Mouse (Mus musculus) hematopoietic stem cell, adult 5-6 weeks (primary cell): Measurements from ENCODE around the gene Tril. TPM values are rescaled to one million over a fixed set of nuclear protein-coding genes. Genes with fewer than 3 reads are reported as not detected.

Source experiments
- ATAC-seq, 2 experiments: fragments of 125-278 bp in 1 of 2; replicated peaks in 1 of 2; 2 replicates each; pipeline ENCODE4 v1.8.0; 2016 to 2017; ENCODE audit warnings: inconsistent platforms in 2 of 2, mild to moderate bottlenecking in 2 of 2, moderate number of reproducible peaks in 2 of 2, low read depth in 1 of 2, moderate TSS enrichment in 1 of 2; ENCODE audit not compliant: low FRiP score in 2 of 2, poor library complexity in 2 of 2, severe bottlenecking in 2 of 2, insufficient read depth in 1 of 2, low TSS enrichment in 1 of 2
- total RNA-seq: library from RNA; stranded (forward); fragments of 172-1452, 232-1000 nt; gene quantifications from 2 replicates; pipeline ENCODE4 v1.2.3, GENCODE M21; 2017

Tril gene
- total RNA-seq, result 0.10 TPM in 1 of 2 replicates, not detected in the other

GRCm38 (mm10) chr6:53820486-53820985, at the start of gene Tril:
TSS of gene Tril (minus strand) at chr6:53820830.
- no peak for ATAC-seq

- ATAC-seq, result no peak
Measured at GRCm38 (mm10) chr6:53863011-53863410, 42.4 kb upstream of the Tril start.

DNA sequence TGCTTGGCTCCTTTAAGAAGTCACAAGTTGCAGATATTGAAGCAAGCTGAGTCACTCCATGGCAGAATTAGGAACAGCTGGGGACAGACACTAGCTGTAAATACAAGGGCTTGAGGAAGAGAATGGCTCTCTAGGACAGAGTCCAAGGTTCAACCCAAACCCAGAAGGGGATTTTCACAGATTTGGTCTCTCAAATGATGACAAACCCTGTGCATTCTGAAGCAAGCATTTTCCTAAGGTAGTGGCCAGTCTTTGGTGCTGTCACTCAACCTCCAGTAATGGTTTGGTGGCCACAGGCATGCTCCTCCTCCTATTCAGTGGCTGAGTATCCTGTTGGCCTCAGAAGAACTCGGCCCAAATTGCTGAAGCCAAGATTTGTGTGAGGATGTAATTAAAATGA, 38.5 kb upstream of the Tril start:
- ATAC-seq, result no peak

DNA sequence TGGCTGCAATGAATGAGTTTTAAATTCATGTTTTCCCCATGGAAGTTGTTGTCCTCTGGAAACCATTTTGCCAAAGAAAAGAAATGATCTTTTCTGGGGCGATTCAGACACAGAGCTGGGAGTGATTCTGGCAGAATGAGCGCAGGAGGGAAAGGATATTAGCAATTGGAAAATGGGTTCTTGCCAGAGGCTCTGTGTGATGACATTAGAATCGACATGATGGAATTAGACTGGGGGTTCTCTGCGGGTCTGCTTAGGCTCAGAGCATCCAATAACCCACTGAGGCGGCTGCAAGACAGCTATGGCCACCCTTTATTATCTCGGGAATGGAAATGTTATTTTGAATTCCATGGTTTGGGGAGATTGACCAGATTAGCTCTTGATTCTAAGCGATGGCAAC, 37.2 kb upstream of the Tril start:
- ATAC-seq, result no peak

DNA sequence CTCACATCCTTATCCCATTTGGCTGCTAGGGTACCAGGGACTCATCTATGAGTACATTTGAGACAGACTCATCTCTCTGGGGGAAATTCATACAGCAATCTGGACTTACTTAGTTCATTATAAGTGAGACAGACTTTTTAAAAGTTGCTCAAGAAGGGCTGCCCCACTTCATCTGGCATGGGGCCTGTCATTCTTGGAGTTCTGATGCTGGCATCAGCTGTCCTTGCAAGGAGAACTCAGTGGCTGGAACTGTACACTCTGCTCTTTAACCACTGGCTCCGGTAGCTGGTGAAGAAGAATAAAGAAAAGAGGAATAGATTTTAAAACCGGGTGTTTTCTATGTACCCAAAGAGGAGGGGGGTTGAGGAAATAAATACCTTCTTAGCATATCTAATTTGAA, 36.1 kb upstream of the Tril start:
- no peak for ATAC-seq

- no peak for ATAC-seq
Measured at GRCm38 (mm10) chr6:53854971-53855856, 34.6 kb upstream of the Tril start.

DNA sequence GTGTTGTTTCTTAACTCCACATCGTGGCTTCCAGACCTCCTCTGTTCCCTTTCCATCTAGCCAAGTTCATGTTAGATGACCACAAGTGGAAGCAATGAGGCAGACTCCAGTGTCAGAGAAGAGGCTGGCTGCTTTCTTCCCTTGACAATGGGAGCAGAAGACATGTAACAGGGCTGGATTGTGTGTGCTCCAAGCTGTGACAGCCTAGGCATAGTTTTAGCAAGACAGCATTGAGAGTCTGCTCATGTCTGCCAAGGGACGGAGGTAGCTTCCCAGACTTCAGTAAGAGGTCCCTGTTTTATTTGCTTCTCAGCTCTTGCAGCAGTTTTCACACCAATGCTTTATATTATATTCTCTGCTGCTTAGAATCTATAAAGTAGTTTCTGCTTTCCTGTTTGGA, 33.6 kb upstream of the Tril start:
- no peak for ATAC-seq

- no peak for ATAC-seq
Measured at GRCm38 (mm10) chr6:53853546-53853945, 32.9 kb upstream of the Tril start.

DNA sequence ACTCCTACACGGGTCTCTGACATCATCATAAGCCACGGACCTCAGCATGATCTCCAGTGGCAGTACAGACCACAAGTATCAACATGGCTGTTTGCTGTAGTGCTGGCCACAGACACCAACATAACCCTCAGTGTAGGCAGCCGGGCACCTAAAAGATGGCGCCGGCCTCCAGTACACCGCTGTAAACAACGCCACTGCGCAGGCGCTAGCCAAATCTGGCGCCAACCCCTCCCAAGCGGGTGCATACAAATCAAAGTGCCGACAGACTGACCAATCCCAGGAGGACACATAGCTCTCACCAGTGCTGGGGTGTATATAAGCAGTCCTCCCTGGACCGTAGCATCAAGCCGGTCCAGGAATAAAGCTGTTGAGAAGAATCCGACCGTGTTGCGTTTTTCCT, 24.0 kb upstream of the Tril start:
- ATAC-seq, result no peak

DNA sequence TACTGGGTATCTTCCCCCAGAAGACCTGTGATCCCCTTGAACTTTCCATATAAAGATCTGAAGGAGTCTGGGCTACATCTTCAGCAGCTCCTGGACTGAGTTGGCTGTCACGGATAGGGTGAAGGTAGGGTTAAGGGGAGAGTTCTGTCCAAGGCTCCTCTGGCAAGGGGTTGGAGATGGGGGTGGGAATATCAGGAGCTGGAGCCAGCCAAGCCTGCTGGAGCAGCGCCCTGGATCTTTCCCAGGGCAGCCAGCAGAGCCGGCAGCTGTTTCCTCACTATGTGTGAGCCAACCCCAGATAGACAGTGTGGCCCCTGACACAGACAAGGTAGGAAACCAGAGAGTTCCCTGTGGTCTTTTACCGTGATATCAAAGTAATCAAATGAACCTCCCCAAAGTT, 4.6 kb upstream of the Tril start:
- ATAC-seq, result no peak

GRCm38 (mm10) chr6:53821041-53821501, 441 bp upstream of the Tril start:
- no peak for ATAC-seq

DNA sequence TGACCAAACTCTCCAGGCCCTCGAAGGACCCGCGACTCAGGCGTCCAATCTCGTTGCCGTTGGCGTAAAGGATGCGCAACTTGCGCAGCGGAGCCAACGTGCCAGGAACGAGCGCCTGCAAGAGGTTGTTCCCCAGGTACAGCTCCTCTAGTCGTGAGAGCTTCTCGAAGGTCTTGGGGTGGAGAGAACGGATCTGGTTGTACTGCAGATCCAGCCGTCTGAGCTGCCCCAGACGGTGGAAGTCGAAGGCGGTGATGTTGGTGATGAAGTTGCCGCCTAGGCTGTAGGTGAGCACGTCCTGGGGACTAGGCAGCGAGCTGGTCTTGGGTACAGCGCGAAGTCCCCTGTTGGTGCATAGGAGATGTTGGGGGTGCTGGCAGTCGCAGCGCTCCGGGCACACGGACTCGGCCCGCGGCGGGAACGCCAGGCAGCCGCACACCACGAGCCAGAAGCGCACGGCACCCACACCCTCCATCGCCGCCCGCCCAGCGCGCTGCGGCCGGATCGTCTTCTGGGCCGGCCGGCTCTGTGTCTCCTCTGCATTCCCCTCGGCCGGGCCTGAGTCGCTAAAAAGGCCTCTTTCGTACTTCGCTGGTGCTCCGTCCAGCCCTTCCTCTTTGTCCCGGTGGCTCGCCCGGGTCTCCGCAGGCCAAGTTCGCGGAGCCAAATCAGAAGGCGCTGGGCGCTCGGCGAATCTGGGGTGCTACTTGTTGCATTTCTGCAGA, 707 bp downstream of the Tril start:
- no peak for ATAC-seq

DNA sequence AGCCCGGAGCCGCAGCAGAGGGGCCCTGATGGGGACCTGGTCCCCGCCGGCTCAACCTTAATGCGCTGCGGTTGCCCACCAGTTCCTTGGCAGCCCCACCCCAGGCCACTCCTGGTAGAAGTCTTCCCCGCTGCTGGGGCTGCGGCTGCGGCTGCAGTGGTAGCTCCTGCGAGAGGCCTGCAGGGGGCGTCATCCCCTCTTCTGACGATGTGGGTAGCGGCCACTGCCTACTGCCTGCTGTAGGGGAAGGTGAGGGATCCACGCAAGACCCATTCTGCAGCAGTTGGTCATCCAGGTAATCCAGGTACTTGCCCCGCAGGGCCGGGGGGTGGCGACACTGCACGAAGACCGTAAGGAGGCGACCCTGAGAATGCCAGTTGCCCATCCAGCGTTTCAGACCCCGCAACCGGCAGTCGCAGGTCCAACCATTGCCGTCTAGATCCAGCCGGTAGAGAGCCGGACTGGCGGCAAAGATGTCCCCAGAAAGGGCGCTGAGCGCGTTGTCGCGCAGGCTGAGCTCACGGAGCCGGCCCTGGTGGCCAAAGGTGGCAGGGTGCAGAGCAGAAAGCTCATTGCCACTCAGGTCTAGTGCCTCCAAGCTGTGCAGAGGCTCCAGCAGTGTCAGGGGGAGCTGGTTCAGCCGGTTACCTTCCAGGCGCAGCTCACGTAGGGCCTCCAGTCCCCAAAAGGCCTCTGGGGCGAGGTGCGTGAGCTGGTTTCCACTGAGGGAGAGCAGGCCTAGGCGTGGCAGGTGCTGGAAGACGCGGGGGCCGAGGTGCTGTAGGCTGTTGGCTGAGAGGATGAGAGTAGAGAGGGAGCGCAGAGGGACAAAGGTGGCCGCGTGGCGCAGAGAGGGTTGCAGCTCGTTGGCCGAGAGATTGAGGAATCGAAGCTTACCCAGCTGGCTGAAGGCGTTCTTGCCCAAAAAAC, 1.6 kb downstream of the Tril start:
- peak in 1 of 2 experiments; percentile 24; a peak in 1 of 4 replicates for ATAC-seq

- peak in 1 of 2 experiments; percentile 54; a peak in 3 of 4 replicates for ATAC-seq
Measured at GRCm38 (mm10) chr6:53818264-53818731, 2.3 kb downstream of the Tril start.

DNA sequence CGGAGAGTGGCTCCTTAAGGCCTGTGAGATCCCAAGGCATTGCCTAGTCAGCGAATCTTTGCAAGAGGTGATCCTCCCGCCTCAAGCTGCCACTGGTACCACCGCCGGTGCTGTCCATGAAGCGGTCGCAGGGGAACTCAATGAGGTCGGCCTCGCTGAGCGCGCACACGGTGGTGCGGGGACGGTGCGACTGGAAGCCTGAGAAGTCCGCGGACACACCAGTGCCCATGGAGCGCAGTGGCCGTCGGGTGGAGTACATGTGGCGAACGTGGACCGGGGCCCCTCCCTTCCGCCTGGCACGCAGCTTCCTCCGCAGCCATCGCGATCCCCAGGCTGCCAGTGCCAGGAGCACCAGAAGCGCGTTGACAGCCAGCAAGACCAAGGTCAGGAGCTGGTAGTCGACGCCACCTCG, 2.9 kb downstream of the Tril start:
- peak in 1 of 2 experiments; percentile 12; a peak in 1 of 4 replicates for ATAC-seq

- no peak for ATAC-seq
Measured at GRCm38 (mm10) chr6:53816661-53817060, 4.0 kb downstream of the Tril start.

DNA sequence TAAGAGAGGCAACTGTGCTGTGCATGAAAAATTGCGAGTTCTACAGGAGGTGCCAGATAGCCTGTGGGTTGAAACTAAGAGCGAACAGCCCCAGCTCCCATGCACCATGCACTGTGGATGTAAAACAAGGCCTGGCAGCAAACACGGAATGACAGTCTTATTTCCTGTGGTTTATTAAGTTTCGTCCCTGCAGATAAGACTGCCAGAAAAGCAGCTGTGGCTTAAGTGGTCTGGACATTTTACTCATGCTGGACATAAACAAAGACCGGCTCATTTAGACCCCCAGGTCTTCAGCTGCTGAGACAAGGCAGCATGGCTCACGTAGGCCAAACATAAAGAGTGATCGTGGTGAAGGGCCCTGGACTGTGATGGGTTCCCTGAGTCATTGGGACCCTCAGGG, 4.9 kb downstream of the Tril start:
- ATAC-seq, result no peak
